Mouse (Mus musculus): Measurements from ENCODE around the gene Hk1. TPM values are rescaled to one million over a fixed set of nuclear protein-coding genes. Genes with fewer than 3 reads are reported as not detected.
"Not testable (repeated sequence)": the region's sequence is repeated elsewhere in the genome, so short reads cannot be mapped to it uniquely, and the experiment has no call there.

Hk1 gene
- polyA plus RNA-seq, 1 experiment = 45.3 TPM

DNA sequence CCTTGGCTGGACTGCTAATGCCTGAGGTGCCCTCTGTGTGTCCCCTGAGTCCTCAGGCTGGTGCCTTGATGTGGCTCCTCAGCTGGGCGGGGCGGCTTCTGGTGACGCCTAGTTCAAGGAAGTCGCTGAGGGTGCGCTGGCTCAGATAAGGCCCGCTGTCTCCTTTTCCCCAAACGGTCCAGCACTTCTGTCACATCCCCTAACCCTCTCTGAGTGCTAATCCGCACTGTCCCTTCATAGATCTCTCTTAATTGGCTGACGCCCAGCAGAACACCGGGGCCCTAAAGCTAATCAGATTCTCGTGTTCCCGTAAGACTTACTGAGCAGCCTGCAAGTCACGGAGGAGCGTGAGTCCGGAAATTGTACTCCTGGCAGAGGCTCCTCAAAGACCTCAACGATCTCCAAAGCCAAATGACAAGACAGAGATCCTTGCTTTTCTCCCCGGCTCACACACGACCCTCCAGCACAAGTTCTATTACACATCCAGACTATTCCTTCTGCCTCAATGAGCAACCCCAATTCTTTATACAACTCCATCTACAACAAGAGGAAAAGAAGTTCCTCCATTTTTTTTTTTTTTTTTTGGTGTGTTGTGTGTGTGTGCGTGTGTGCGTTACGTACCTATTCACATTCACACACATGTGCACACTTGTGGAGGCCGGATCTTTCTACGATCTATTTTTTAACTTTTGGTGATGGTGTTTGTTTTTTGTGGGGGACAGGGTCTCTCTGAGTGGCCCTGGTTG lies 52.0 kb downstream of the Hk1 start:
- no peak overlapping the region for H3K27ac ChIP-seq (ENCODE audit: insufficient read depth, low read length)
- H3K4me1 ChIP-seq (ENCODE audit: control insufficient read depth, insufficient read depth, low read length) = no peaks in the 10 kb centered on the region
- TF ChIP-seq POLR2A (IDR thresholded peaks at IDR 0.05; ENCODE audit: low read depth, low read length) (no peak), CTCF (IDR thresholded peaks at IDR 0.05; ENCODE audit: borderline replicate concordance, insufficient read depth, low read length) (no peak)
- no peak overlapping the region for H3K4me3 ChIP-seq (ENCODE audit: insufficient read depth, low read length)

DNA sequence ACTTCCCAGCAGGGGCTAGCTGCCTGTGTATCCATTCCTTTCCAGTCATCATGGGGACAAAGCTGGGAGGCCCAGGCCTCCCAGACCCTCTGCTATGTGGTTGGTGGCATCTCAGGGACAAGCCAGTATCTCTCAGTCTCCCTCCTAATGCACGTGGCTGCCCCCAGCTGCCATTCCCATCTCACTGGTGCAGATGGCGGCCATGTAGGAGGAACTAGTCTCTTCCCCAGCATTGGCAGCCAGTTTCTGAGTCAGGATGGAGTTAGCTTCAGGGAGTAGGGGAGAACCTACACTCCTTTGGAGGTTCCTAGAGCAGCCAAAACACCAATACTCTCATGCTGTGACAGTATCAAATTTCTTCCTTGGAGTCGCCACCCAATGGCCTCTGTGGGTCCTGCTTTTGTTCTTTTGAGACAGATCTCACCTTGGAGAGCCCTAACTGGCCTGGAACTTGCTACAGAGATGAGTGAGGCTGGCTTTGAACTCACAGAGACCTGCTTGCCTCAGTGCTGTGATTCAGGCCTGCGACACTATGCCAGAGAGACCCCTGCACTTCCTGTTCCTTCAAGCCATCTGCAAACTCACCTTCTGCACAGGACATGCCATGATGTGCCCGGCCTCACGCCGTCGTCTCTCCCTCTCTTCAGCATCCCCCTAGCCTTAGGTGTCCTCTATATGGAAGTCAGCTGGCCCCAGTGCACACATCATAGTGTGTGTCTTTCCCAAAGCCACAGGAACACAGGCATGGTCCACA lies 52.7 kb downstream of the Hk1 start:
- TF ChIP-seq POLR2A (IDR thresholded peaks at IDR 0.05; ENCODE audit: low read depth, low read length) (no peak), CTCF (IDR thresholded peaks at IDR 0.05; ENCODE audit: borderline replicate concordance, insufficient read depth, low read length) (no peak)
- no peak overlapping the region for H3K27ac ChIP-seq (ENCODE audit: insufficient read depth, low read length)
- no peaks in the 10 kb centered on the region for H3K4me1 ChIP-seq (ENCODE audit: control insufficient read depth, insufficient read depth, low read length)
- H3K4me3 ChIP-seq (ENCODE audit: insufficient read depth, low read length) = no peak overlapping the region

- TF ChIP-seq CTCF (IDR thresholded peaks at IDR 0.05; ENCODE audit: borderline replicate concordance, insufficient read depth, low read length) = no peak
- no peak for TF ChIP-seq POLR2A (IDR thresholded peaks at IDR 0.05; ENCODE audit: low read depth, low read length)
Observed at GRCm38 (mm10) chr10:62326002-62326401, 53.7 kb downstream of the Hk1 start.

DNA sequence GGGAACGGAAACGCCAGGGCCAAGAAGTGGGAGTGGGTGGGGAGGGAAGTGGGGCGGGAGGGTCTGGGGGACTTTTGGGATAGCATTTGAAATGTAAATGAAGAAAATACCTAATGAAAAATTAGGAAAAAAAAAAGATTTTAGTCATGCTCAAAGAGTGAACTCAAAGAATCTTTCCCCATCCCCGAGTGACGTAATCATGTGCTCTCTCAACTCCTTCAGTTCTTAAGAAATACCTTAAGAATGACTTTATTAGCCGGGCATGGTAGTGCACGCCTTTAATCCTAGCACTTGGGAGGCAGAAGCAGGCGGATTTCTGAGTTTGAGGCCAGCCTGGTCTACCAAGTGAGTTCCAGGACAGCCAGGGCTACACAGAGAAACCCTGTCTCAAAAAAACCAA lies 56.9 kb downstream of the Hk1 start:
- H3K27ac ChIP-seq (ENCODE audit: insufficient read depth, low read length); H3K4me1 ChIP-seq (ENCODE audit: control insufficient read depth, insufficient read depth, low read length); H3K4me3 ChIP-seq (ENCODE audit: insufficient read depth, low read length): not testable (repeated sequence)

More at GRCm38 (mm10) chr10:62326002-62326401, 53.7 kb downstream of the Hk1 start:
- H3K4me1 ChIP-seq (ENCODE audit: control insufficient read depth, insufficient read depth, low read length) = no peaks in the 10 kb centered on the region
- H3K27ac ChIP-seq (ENCODE audit: insufficient read depth, low read length) = no peak overlapping the region
- H3K4me3 ChIP-seq (ENCODE audit: insufficient read depth, low read length) = no peak overlapping the region

DNA sequence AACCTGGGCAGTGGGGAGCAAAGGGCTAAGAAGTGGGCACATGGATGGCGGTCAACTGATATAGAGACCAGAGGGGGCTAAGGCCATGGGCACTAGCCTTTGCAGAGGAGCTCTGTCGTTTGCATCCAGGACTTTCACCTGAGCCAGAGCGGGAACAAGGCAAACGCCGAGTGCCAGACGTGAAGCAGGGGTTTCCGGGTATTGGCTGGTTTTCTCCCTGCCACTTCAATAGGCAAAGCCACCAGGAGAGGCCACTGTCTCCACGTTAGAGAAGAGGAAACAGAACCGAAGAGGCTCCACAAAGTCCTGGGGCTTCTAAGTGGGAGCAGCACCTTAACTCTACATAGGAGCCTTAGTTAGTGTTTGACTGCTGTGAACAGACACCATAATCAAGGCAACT lies 58.3 kb downstream of the Hk1 start:
- no peak overlapping the region for H3K4me3 ChIP-seq (ENCODE audit: insufficient read depth, low read length)
- no peaks in the 10 kb centered on the region for H3K4me1 ChIP-seq (ENCODE audit: control insufficient read depth, insufficient read depth, low read length)
- no peak overlapping the region for H3K27ac ChIP-seq (ENCODE audit: insufficient read depth, low read length)
- TF ChIP-seq CTCF (IDR thresholded peaks at IDR 0.05; ENCODE audit: borderline replicate concordance, insufficient read depth, low read length) (no peak), POLR2A (IDR thresholded peaks at IDR 0.05; ENCODE audit: low read depth, low read length) (no peak)

DNA sequence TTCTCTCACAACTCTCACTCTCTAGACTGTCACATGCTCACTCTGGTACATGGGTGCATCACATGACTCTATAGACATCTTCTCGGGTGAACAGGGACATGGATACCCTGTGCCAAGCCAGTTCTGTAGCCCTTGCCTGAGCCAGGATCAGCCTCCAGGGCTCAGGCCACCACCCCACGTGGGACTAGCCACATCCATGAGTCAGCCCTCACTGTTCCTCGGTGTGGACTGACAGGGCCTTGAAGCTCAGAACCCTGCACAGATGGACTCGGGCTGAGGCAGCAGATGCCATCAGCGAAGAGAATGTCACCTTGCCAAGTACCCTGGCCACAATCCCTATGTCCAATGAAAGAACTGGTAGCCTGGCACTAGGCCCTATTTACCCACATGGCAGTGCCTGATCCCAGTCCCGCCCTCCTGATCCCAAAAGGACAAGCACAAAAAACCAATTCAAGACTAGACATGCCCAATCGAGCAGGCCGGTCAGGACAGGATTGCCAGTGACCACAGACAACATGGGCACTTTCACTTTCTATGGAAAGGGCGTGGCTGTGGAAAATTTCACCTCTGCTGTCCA lies 59.2 kb downstream of the Hk1 start:
- Histone ChIP-seq H3K4me1 (ENCODE audit: control insufficient read depth, insufficient read depth, low read length) (no peaks in the 10 kb centered on the region), H3K4me3 (ENCODE audit: insufficient read depth, low read length) (no peak overlapping the region), H3K27ac (ENCODE audit: insufficient read depth, low read length) (no peak overlapping the region; the same call in 1 of the 2 replicates)
- TF ChIP-seq CTCF (IDR thresholded peaks at IDR 0.05; ENCODE audit: borderline replicate concordance, insufficient read depth, low read length) (no peak), POLR2A (IDR thresholded peaks at IDR 0.05; ENCODE audit: low read depth, low read length) (no peak)

GRCm38 (mm10) chr10:62319154-62319553 lies 60.6 kb downstream of the Hk1 start:
- no peak overlapping the region for H3K27ac ChIP-seq (ENCODE audit: insufficient read depth, low read length)
- no peaks in the 10 kb centered on the region for H3K4me1 ChIP-seq (ENCODE audit: control insufficient read depth, insufficient read depth, low read length)
- no peak overlapping the region for H3K4me3 ChIP-seq (ENCODE audit: insufficient read depth, low read length)
- TF ChIP-seq POLR2A (IDR thresholded peaks at IDR 0.05; ENCODE audit: low read depth, low read length) = no peak
- TF ChIP-seq CTCF (IDR thresholded peaks at IDR 0.05; ENCODE audit: borderline replicate concordance, insufficient read depth, low read length) = no peak

- no peak for TF ChIP-seq POLR2A (IDR thresholded peaks at IDR 0.05; ENCODE audit: low read depth, low read length)
- no peak for TF ChIP-seq CTCF (IDR thresholded peaks at IDR 0.05; ENCODE audit: borderline replicate concordance, insufficient read depth, low read length)
Observed at GRCm38 (mm10) chr10:62316467-62316866, 63.2 kb downstream of the Hk1 start.

GRCm38 (mm10) chr10:62313885-62314424 lies 65.8 kb downstream of the Hk1 start:
- H3K27ac ChIP-seq (ENCODE audit: insufficient read depth, low read length) = no peak overlapping the region
- no peak for TF ChIP-seq POLR2A (IDR thresholded peaks at IDR 0.05; ENCODE audit: low read depth, low read length)
- TF ChIP-seq CTCF (IDR thresholded peaks at IDR 0.05; ENCODE audit: borderline replicate concordance, insufficient read depth, low read length) = no peak

More at GRCm38 (mm10) chr10:62316467-62316866, 63.2 kb downstream of the Hk1 start:
- Histone ChIP-seq H3K27ac (ENCODE audit: insufficient read depth, low read length) (no peak overlapping the region), H3K4me3 (ENCODE audit: insufficient read depth, low read length) (no peak overlapping the region), H3K4me1 (ENCODE audit: control insufficient read depth, insufficient read depth, low read length) (no peaks in the 10 kb centered on the region)

DNA sequence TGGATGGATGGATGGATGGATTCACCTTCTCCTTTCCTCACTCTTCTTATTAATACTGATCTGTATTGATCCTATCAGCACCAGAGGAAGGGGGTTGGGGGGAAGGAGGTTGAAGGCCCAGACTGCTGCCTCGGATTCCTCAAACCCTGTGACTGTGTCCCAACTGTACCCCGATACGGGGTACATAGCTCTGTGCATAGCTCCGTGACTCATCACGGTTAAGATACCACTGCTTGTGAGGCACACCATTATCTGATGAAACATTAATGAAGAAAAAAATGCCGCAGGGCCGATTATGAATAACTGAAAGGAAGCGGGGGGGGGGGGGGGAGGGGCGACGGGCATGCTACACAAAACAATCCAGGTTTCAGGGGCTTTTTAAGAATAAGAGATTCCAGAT lies 66.6 kb downstream of the Hk1 start:
- no peak overlapping the region for H3K4me3 ChIP-seq (ENCODE audit: insufficient read depth, low read length)
- no peak for TF ChIP-seq CTCF (IDR thresholded peaks at IDR 0.05; ENCODE audit: borderline replicate concordance, insufficient read depth, low read length)
- no peak for TF ChIP-seq POLR2A (IDR thresholded peaks at IDR 0.05; ENCODE audit: low read depth, low read length)
- no peaks in the 10 kb centered on the region for H3K4me1 ChIP-seq (ENCODE audit: control insufficient read depth, insufficient read depth, low read length)
- H3K27ac ChIP-seq (ENCODE audit: insufficient read depth, low read length) = no peak overlapping the region

More at GRCm38 (mm10) chr10:62313885-62314424, 65.8 kb downstream of the Hk1 start:
- H3K4me1 ChIP-seq (ENCODE audit: control insufficient read depth, insufficient read depth, low read length) = no peaks in the 10 kb centered on the region
- no peak overlapping the region for H3K4me3 ChIP-seq (ENCODE audit: insufficient read depth, low read length)

Data from embryonic fibroblast, embryonic 13.5 days (primary cell).